Mouse (Mus musculus) cerebral cortex, adult 2 months (tissue): ENCODE measurements around the gene Akap8l.

ENCODE experiments used
- WGBS: fragments of 180-500 bp; shearing (Covaris S2); methylation state at CpG from one replicate; pipeline ENCODE4 v1.1.7; 2018; 5-methylcytosine and 5-hydroxymethylcytosine counted together

Gene Akap8l

DNA sequence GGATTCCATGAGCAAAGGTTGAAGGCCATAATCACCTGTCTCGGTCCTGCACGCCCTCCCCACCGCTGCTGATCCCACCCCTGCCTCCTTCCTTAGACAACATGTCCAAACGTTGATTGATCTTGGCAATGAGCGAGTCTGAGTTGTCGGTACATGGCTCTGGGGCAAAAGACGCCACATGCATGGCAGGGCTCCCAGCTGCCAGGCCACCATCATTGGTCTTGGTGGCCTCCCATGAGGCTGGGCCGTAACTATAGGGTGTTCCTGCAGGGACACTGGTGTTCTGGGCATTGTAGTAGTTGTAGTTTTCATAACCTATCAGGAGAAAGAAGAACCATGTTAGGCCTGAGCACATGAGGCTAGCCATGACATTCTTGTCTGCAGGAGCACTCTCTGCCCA, 33.4 kb downstream of the Akap8l start:
- WGBS = 82% methylated on average over 8 of the region's 8 CpGs

DNA sequence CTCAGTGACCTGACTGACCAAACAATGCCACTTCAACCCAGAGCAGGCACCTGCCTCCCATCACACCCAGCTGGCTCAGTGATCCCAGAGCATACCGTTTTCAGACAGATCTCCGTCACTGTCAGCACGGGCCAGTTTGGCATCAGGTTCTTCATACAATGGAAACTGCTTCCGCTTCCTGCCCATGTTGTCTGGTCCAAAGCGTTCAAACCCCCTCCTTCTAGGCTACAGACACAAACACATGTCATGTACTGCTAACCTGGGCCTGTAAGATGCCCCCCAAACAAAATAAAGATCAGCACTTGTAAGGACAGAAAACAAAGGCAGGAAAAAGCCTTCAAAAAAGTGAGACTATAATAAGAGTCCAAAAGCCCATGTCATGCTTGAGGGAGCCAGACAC, 34.8 kb downstream of the Akap8l start:
- 88% methylated on average over 5 of the region's 5 CpGs for WGBS

- WGBS = 74% methylated on average over 5 of the region's 5 CpGs
Observed at GRCm38 (mm10) chr17:32313892-32314291, 36.5 kb downstream of the Akap8l start.

DNA sequence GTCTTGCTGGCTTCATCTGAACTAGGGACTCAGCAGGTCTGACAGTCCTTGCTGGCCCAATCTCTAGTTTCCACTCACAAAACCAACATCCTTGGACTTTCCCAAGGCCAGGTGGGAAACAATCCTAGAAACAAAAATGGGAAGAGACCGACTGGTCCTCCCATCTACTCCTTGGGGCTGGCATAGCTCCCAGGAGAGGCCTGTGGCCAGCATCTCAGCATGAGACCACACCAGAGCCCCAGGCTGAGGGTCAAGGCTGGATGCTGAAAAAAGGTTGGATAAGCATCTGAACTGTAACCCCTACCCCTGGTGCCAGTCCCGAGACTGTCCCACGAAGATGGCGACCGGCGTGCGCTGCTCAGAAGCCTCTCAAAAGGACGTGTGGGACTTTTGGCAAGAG, 37.6 kb downstream of the Akap8l start:
- 85% methylated on average over 8 of the region's 8 CpGs for WGBS

DNA sequence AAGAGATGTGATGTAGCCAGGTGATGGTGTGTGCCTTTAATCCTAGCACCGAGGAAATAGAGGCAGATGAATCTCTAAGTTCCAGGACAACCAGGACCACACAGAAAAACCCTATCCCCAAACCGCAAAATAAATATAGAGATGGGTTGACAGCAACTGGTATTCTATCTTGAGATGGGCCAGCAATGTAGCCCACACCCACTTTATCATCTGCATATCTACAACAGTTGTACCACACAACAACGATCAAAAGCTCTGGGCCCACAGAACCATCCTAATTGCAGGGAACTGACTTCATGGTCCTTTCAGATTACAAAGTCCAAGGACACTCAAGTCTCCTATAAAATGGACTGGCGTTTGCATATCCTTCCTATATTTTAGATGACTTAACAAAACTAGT, 42.4 kb downstream of the Akap8l start:
- WGBS = 85% methylated on average over 4 of the region's 4 CpGs

GRCm38 (mm10) chr17:32298125-32298524, 52.3 kb downstream of the Akap8l start:
- whole genome bisulfite sequencing = 84% methylated on average over 1 of the region's 1 CpGs

GRCm38 (mm10) chr17:32295901-32296300, 54.5 kb downstream of the Akap8l start:
- WGBS = 89% methylated on average over 2 of the region's 2 CpGs

DNA sequence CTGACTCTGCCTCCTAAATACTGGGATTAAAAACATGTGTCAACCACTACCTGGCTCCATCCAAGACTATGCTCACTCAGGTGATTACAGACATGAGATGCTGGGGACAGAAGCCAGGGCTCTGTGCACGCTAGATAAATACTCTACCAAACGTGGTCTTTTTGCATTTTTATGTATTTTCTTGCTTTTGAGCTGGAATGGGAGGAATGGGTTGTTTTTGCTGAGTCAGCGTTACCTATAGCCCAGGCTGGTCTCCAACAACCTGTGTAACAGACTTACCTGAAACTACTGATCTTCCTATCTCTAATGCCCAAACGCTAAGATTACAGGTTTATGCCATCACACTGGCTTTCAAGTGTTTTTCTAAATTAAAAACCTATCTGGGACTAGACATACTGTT, 55.2 kb downstream of the Akap8l start:
- WGBS = 86% methylated on average over 4 of the region's 4 CpGs

DNA sequence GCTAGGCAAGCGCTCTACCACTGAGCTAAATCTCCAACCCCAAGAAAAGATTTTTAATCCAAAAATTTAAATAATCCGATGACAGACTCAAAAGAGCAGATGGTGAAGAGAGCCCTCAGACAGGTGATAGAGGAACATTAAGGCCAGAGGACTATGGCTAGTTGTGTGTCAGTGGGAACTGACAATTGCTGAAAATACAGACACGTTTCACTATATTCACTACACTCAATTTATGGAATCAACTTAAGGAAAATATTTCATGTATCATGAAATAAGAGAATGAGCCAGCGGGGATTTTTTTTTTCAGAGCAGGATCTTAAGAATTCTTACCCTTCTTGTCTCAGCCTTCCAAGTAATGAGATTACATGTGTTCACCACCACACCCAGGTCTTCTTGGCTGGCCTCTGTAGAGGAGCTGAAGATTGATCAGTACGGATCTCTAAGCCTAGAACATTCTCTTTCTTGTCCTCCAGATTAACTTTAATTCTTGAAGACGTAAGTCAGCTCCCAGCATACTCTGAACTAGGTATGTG, 65.2 kb downstream of the Akap8l start:
- 31% methylated on average over 6 of the region's 6 CpGs for WGBS

GRCm38 (mm10) chr17:32284262-32285137, 65.9 kb downstream of the Akap8l start, which contains the start of gene Brd4:
TSS of gene Brd4 (minus strand) at chr17:32284722.
- under 1% methylated on average over 100 of the region's 100 CpGs for WGBS

GRCm38 (mm10) chr17:32283771-32284221, 66.6 kb downstream of the Akap8l start:
- 1% methylated on average over 28 of the region's 41 CpGs for WGBS

- 6% methylated on average over 7 of the region's 7 CpGs for WGBS
Observed at GRCm38 (mm10) chr17:32283341-32283740, 67.1 kb downstream of the Akap8l start.

DNA sequence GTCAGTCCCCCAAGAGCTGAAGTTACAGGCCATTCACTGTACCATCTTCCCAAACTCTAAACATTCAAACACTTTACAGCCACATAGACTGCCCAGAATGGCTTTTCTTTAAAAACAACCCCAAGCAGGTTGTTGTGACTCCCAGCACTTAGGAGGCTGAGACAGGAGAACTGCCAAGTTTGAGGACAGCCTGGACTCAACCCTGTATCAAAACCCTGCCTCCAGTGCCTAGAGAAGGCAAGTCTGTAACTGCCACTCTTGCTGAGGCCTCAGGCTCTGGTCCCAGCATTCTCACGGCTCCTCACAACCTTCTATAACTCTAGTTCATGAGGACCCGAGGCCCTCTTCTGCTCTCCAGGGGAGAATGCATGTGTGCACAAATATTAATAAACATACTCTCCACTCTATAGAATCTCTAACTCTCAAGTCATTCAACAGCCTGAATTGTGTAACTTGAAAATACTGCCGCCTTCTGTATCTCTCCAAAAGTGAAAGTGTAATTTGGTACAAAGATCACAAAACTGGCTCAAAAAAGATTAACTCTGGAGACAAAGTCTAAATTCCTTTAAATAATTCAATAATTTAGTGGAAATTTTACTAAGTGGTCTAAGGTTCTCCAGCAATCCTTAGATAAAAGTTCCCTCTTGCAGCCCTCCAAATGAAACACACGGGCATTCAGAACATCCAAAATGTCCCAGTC, 68.6 kb downstream of the Akap8l start:
- WGBS = 44% methylated on average over 4 of the region's 4 CpGs

DNA sequence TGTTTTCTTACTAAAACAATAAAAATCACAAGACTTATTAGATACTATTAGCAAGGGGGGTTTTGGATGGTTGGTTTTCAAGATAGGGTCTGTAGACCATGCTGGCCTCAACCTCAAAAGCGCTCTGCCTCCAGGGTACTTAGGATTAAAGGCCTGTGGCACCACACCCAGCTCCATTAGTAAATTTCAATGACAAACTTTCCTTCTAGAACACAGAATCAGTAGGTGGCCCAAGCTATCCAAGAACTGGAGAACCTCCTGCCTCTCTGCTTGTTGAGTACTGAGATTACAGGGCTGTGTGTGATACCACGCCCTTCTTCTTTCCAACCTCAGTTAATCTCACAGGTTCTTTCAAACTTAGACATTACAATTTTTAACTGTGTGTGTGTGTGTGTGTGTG, 69.3 kb downstream of the Akap8l start:
- 95% methylated on average over 2 of the region's 2 CpGs for WGBS

DNA sequence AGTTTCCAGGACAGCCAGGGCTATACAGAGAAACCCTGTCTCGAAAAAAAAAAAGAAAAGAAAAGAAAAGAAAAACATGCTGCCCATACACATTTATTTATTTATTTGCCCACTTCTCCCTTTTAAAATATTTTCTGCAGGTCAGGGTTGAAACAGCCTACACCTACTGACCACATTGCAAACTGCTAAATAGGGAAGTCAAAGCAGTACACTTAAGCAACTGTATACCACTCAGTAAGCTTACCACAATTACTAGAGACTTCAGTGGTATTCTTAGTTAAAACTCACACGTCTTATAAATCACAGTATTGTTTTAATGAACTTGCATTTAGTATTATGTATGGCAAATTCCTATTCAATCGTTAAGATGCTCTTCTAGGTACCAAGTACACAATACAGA, 69.8 kb downstream of the Akap8l start:
- 46% methylated on average over 3 of the region's 3 CpGs for WGBS

DNA sequence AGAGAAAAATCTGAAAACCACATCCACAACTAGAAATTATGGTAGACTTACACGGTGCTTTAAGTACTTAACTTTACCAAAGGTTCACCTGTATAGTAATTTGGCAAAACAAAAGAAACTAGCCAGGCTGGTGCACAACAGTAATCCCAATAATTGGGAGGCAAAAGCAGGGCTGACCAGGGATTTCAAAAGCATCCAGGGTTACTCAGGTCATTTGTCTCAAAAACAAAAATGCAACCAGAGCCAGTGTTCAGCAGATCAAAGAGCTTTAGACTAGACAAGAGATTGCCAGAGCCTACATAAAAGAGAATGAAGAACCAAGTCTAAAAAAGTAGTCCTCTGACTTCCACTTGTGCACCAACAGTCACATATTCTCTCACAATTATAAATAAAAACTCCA, 73.2 kb downstream of the Akap8l start:
- WGBS = 46% methylated on average over 1 of the region's 1 CpGs

DNA sequence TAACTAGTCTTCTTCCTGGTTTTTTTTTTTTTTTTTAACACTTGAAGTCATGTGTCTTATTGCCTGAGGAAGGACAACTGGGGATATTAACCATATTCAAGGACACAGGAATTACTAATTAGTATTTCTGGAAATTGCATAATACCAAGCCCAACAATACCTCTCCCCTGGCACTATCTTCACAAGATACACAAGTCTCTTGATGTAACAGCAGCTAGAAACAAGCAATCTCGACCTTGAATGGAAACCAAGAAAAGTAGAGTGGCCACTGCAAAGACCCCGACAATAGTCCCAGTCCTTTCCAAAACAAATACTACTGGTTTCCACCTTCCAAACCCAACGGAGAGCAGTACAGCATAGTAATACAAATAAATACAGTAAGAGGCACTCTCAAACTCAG, 74.8 kb downstream of the Akap8l start:
- 70% methylated on average over 3 of the region's 3 CpGs for WGBS
